Mouse (Mus musculus) midbrain, embryonic 11.5 days (tissue): ENCODE measurements around the gene Wwox. TPM values are rescaled to one million over a fixed set of nuclear protein-coding genes. Genes with fewer than 3 reads are reported as not detected.
A peak's percentile ranks its signal among the peaks of the same experiment; 100 is the strongest.

Experiments
- ATAC-seq: fragments of 200-750 bp; cut with Nextera tagmentation; 2 replicates; pipeline ENCODE4 v1.8.0; 2017; ENCODE audit warnings: moderate TSS enrichment, moderate library complexity; ENCODE audit not compliant: low FRiP score
- DNase-seq: peaks from one replicate; pipeline ENCODE4 v3.0.0; 2015; ENCODE audit warnings: low spot score; ENCODE audit errors: missing footprints
- H3K27ac ChIP-seq: fragments of 300-500 bp; sonication (generic); 2 replicates; pipeline ENCODE4 v1.5.1; 2014; ENCODE audit warnings: low read depth, low read length
- H3K27me3 ChIP-seq: fragments of 300-500 bp; sonication (generic); 2 replicates; pipeline ENCODE4 v1.6.1; 2014; ENCODE audit warnings: mild to moderate bottlenecking, low read length, moderate library complexity, mixed read lengths; ENCODE audit not compliant: control insufficient read depth, insufficient read depth
- H3K36me3 ChIP-seq: fragments of 300-500 bp; sonication (generic); 2 replicates; pipeline ENCODE4 v1.6.1; 2014; ENCODE audit warnings: mild to moderate bottlenecking, low read length, moderate library complexity, mixed read lengths; ENCODE audit not compliant: control insufficient read depth, insufficient read depth
- H3K4me1 ChIP-seq: fragments of 300-500 bp; sonication (generic); 2 replicates; pipeline ENCODE4 v1.6.1; 2014; ENCODE audit warnings: low read length; ENCODE audit not compliant: control insufficient read depth, insufficient read depth
- H3K4me2 ChIP-seq: fragments of 300-500 bp; sonication (generic); 2 replicates; pipeline ENCODE4 v1.6.1; 2014; ENCODE audit warnings: mild to moderate bottlenecking, moderate library complexity
- H3K4me3 ChIP-seq: fragments of 300-500 bp; sonication (generic); 2 replicates; pipeline ENCODE4 v1.5.1; 2014; ENCODE audit warnings: low read depth, low read length
- H3K9ac ChIP-seq: fragments of 300-500 bp; sonication (generic); 2 replicates; pipeline ENCODE4 v1.6.1; 2014; ENCODE audit warnings: low read length
- H3K9me3 ChIP-seq: fragments of 300-500 bp; sonication (generic); 2 replicates; pipeline ENCODE4 v1.6.1; 2016; ENCODE audit warnings: low read length; ENCODE audit not compliant: control insufficient read depth
- WGBS: fragments of 180-500 bp; shearing (Covaris S2); extraction: QIAGEN DNeasy Blood & Tissue Kit; methylation state at CpG from one replicate; pipeline ENCODE4 v1.1.7; 2014; 5-methylcytosine and 5-hydroxymethylcytosine counted together
- polyA plus RNA-seq: library from polyadenylated mRNA; unstranded; fragments of >200 nt; fragmentation: Nextera tagmentation; extraction: Ambion mirVana; gene quantifications from 2 replicates; pipeline ENCODE4 v1.2.1, GENCODE M21; 2014

The Wwox gene
- polyA plus RNA-seq, 1 experiment from 2014 or later, result 12.1 TPM

DNA sequence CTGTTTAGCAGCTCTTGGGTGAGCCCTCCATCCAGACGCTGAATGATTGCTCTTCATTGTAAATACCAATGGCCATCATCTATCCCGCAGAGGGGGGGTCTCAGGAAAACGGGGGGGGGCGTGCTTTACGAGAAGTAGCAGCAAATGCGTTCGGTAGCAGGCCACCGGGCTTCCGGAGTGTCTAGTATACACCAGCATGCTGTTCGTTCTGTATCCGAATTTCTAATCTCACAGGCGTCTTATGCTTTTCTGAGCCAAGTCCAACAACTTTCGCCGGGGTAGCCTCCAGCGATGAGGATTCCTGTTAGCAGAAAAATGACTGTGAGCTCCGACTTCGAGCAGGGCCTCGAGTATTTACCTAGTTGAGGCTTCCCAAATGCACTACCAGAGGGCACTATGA lies 719.8 kb downstream of the Wwox start:
- ATAC-seq, result no peak
- Histone ChIP-seq H3K27ac (no peak overlapping the region; the same call in 1 of the 2 replicates), H3K27me3 (no peaks in the 10 kb centered on the region; the same call in none of the 2 replicates), H3K4me3 (peak overlapping the region; percentile 13; the same call in 1 of the 2 replicates), H3K9me3 (no peaks in the 10 kb centered on the region), H3K36me3 (no peaks in the 10 kb centered on the region), H3K4me1 (peaks cover 20% of the 10 kb centered on the region), H3K4me2 (peak overlapping the region; percentile 37), H3K9ac (peak overlapping the region; percentile 45)
- DNase-seq, result peak; percentile 91
- WGBS, result 12% methylated on average over 18 of the region's 18 CpGs

DNA sequence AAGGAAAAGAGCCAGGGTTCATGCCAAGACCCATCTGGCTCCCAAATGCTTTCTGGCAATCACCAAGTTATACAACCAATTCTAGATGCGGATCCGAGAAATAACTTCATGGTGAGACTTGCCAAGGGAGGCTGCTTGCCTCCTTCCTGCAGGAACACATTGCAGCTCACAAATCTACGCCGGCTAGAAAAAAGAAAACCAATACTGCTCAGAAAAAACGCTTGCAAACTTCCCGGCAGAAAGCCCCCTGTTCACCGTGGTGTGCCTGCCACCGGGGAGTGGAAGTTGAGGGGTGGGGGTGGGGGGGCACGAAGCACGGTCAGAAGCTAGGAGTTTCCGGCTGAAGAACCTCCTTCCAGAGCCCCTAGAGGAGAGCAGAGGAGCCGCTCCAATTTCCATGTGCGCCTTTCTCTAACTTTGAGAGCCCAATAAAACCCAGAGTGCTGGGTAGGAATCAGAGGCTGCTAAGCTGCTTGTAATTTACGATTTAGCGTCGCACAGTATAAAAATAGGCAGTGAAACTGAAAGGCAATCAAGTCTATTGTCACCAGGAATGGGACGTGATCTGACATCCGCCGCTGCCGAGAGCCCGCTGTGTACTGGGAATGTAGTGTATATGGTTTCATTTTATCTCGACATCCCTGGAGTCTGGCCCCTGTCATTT lies 720.4 kb downstream of the Wwox start:
- H3K9me3 ChIP-seq, result no peaks in the 10 kb centered on the region
- peak overlapping the region; percentile 37 for H3K4me2 ChIP-seq
- no peaks in the 10 kb centered on the region for H3K36me3 ChIP-seq
- peaks cover 20% of the 10 kb centered on the region for H3K4me1 ChIP-seq
- no peaks in the 10 kb centered on the region; the same call in none of the 2 replicates for H3K27me3 ChIP-seq
- H3K9ac ChIP-seq, result peak overlapping the region; percentile 16; the same call in 1 of the 2 replicates
- ATAC-seq, result peak; percentile 6; the same call in 1 of the 2 replicates
- no peak overlapping the region for H3K27ac ChIP-seq
- DNase-seq, result peak; percentile 92
- 15% methylated on average over 22 of the region's 22 CpGs for WGBS
- H3K4me3 ChIP-seq, result peak overlapping the region; percentile 2; the same call in 1 of the 2 replicates

DNA sequence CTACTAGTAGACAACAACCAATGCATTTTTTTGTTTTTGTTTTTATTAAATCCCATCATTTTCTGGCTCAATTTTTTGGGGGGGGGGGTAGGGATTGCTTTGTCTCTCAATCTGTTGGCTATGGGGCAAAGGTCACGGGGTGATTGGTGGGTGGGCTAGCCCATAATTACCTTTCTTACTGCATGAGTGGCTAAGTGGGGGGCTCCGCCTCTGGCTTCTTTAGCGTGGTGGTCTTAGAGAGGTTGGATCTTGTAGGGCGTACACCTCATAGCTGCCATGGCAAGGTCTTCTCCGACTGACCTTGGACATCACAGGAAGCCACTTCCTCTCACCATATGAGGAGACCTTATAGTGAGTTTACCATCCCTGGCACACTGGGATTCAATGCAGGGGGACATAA lies 721.0 kb downstream of the Wwox start:
- no peak overlapping the region for H3K4me3 ChIP-seq
- peaks cover 20% of the 10 kb centered on the region for H3K4me1 ChIP-seq
- ATAC-seq, result no peak

DNA sequence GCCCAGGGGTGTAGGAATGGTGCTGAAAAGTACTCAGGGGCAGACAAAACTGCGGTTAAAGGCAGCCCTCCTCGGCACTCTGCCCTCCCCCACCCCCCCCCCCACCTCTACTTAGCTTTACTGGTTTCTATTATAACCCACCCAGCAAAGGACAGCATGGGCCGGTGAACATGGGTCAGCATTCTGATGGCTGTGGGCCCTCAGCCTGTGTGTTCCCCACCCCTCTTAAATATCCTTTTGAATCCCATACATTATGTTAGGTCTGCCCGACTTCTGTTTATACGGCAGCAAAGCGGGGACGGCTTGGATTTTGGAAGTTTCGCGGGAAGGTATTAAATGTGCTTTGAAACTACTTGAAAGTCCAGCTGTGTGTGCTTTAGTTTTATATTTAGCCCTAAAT lies 722.1 kb downstream of the Wwox start:
- Histone ChIP-seq H3K9me3 (no peaks in the 10 kb centered on the region), H3K4me3 (no peak overlapping the region), H3K9ac (no peak overlapping the region), H3K27ac (no peak overlapping the region), H3K27me3 (no peaks in the 10 kb centered on the region; the same call in none of the 2 replicates), H3K36me3 (no peaks in the 10 kb centered on the region), H3K4me1 (peaks cover 20% of the 10 kb centered on the region), H3K4me2 (no peak overlapping the region)
- ATAC-seq (no peak), DNase-seq (no peak)
- 71% methylated on average over 9 of the region's 9 CpGs for WGBS

More for the DNA sequence above, 721.0 kb downstream of the Wwox start:
- no peak overlapping the region for H3K27ac ChIP-seq
- no peak for DNase-seq
- H3K9ac ChIP-seq, result no peak overlapping the region
- no peaks in the 10 kb centered on the region for H3K9me3 ChIP-seq
- H3K27me3 ChIP-seq, result no peaks in the 10 kb centered on the region; the same call in none of the 2 replicates
- WGBS, result 81% methylated on average over 5 of the region's 5 CpGs
- peak overlapping the region; percentile 37; the same call in 1 of the 2 replicates for H3K4me2 ChIP-seq
- H3K36me3 ChIP-seq, result no peaks in the 10 kb centered on the region

DNA sequence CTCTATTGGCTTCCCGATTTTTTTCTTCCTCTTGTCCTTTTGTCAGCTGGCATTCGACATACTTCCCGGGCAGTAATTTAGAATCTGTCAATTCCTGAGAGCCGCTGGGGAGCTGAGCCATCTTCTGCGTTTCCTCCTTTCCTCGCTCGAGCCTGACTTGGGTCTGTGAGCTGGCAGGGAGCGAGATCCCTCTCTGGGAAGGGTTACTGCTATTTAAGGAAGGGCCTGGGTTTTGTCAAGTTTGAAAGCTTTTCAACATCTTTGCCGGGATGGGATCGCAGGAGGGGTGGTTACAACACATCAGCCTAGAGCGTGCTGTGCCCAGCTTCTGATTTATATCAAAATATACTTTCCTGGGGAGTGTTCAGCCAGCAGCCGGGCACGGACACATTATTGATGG lies 725.4 kb downstream of the Wwox start:
- Histone ChIP-seq H3K9ac (no peak overlapping the region), H3K4me1 (no peaks in the 10 kb centered on the region), H3K36me3 (no peaks in the 10 kb centered on the region), H3K27me3 (no peaks in the 10 kb centered on the region; the same call in none of the 2 replicates), H3K4me2 (no peak overlapping the region), H3K9me3 (no peaks in the 10 kb centered on the region), H3K4me3 (no peak overlapping the region), H3K27ac (no peak overlapping the region)
- ATAC-seq (no peak), DNase-seq (no peak)
- 42% methylated on average over 13 of the region's 13 CpGs for WGBS

DNA sequence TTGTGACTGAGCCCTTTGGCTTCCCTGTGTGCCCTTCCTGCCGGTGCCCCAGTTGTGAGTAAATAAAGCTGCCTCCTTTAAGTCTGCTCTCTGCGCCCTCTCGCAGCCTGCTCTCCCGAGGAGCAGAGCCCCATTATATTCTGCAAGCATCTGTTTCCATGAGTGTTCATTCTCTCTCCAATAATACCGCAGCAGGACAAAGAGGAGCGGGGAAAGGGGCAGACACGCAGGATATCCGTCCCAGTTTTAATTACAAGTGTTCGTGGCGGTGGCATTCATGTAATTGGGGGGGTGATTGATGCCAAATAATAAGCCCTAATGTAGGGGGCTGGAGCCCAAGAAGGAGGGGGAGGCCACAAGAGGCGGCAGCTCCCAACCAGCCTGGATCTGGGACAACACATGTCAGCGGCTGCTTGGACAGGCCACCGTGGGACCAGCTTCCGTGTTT lies 734.2 kb downstream of the Wwox start:
- ATAC-seq, result peak; percentile 42; the same call in 1 of the 2 replicates
- no peak overlapping the region for H3K4me3 ChIP-seq
- H3K27ac ChIP-seq, result no peak overlapping the region
- no peak for DNase-seq
- H3K27me3 ChIP-seq, result no peaks in the 10 kb centered on the region
- H3K4me1 ChIP-seq, result peaks cover 5% of the 10 kb centered on the region
- no peaks in the 10 kb centered on the region for H3K9me3 ChIP-seq
- WGBS, result 57% methylated on average over 14 of the region's 14 CpGs
- no peak overlapping the region for H3K9ac ChIP-seq
- H3K4me2 ChIP-seq, result no peak overlapping the region
- H3K36me3 ChIP-seq, result no peaks in the 10 kb centered on the region

DNA sequence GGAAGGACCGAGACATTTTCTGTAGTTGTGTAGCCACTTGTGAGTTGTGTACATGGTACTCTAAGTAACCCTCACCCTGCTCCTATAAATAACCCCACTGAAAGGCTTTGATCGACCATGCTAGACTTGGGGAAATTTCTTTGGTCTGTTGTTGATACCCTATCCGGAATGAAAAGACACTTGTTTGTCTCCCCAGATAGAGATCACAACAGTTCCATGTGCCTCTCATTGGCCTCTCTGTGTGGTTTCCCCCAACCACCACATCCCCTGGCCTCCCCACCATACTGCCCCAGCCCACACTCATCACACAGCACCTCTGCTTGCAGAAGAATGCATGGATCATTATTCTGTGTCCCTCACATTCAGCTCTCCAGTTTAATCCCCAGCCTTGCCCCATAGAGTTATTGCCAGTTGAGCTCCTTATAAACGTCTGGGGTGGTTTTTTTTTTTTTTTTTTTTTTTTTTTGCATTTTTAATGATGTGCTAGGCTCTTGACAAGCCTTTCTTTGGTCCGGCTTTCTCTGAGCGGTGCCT lies 746.0 kb downstream of the Wwox start:
- Histone ChIP-seq H3K4me1 (no peaks in the 10 kb centered on the region), H3K36me3 (no peaks in the 10 kb centered on the region)
- 81% methylated on average over 6 of the region's 6 CpGs for WGBS

DNA sequence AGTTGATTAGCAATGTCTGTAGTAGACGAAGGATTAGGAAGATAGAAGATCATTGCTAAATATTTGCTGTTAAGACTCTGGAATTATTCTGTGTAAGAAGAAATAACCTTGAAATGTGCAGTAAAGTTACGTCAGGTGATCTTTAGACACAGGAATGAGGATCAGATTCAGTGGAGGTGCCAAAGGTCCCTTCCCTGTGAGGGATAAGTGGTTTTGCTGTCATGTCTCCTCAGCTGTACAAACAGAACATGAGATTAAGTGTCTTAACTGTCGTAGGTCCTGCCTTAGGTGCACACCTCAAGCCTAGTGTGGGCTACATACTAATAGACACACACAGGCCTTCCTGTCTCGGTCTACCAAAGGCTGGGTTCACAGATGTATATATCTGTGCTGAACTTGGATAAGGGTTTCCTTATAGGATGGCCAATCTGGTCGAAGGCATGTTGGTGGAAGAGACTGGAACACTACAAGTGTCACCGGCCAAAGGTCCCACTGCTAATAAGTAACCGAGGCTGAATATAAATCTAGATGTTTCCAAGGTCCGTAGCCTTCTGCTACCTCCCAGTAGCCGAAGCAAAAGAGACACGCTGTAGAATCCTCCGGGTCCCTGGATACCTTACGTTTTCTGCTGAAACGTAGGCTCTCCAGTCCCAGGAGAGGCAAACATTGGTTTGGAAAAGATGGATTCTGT lies 746.8 kb downstream of the Wwox start:
- ATAC-seq, result no peak
- Histone ChIP-seq H3K4me1 (no peaks in the 10 kb centered on the region), H3K27ac (no peak overlapping the region), H3K9me3 (no peaks in the 10 kb centered on the region), H3K9ac (no peak overlapping the region), H3K27me3 (no peaks in the 10 kb centered on the region), H3K4me3 (no peak overlapping the region), H3K36me3 (no peaks in the 10 kb centered on the region), H3K4me2 (no peak overlapping the region)
- DNase-seq, result no peak
- WGBS, result 78% methylated on average over 13 of the region's 13 CpGs

More for the DNA sequence above, 746.0 kb downstream of the Wwox start:
- ATAC-seq (no peak), DNase-seq (no peak)
- no peak overlapping the region for H3K27ac ChIP-seq
- no peak overlapping the region for H3K4me3 ChIP-seq
- H3K4me2 ChIP-seq, result no peak overlapping the region
- no peaks in the 10 kb centered on the region for H3K9me3 ChIP-seq
- H3K9ac ChIP-seq, result no peak overlapping the region
- no peaks in the 10 kb centered on the region for H3K27me3 ChIP-seq

DNA sequence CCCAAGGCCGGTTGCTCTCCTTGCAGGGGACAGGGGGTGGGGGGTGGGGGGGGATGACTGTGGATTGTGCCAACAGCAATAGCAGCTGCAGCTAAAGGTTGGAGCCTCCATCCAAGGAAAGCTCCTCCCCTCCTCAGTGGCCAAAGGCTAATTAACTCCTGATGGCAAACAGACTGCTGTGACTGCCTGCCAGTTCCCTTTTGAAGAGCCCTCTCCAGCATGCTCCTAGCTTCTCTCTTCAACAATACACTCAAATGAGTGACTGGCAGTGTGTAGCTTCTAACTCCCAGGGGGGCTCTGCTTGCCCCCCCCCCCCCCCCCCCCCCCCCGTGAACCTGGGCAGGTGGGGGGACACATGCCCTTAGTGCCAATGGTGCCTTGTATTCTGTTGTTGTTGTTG lies 747.4 kb downstream of the Wwox start:
- no peak overlapping the region for H3K4me2 ChIP-seq
- no peak overlapping the region for H3K4me3 ChIP-seq
- DNase-seq (no peak), ATAC-seq (no peak)
- no peak overlapping the region for H3K9ac ChIP-seq
- 5% methylated on average over 1 of the region's 2 CpGs for WGBS
- H3K9me3 ChIP-seq, result no peaks in the 10 kb centered on the region
- no peaks in the 10 kb centered on the region for H3K27me3 ChIP-seq
- H3K27ac ChIP-seq, result no peak overlapping the region
- no peaks in the 10 kb centered on the region for H3K4me1 ChIP-seq
- H3K36me3 ChIP-seq, result no peaks in the 10 kb centered on the region
